Mouse (Mus musculus): ENCODE data around the gene Spats2l. TPM values are rescaled to one million over a fixed set of nuclear protein-coding genes. Genes with fewer than 3 reads are reported as not detected.

Spats2l gene
- 130 and 132 TPM in 2 replicates for polyA plus RNA-seq (2014; fragmentation: Nextera tagmentation; extraction: Ambion mirVana)

- Histone ChIP-seq H3K36me3 (ENCODE audit: control insufficient read depth, insufficient read depth, low read length) (no peaks in the 10 kb centered on the region), H3K27ac (ENCODE audit: low read length) (peak within 1 kb of the TSS; percentile 99), H3K4me3 (ENCODE audit: low read depth, low read length) (peak within 1 kb of the TSS; percentile 85), H3K4me2 (replicated peaks; ENCODE audit: low read depth, low read length) (peak within 1 kb of the TSS; percentile 76), H3K9ac (replicated peaks; ENCODE audit: low read depth, low read length) (peak within 1 kb of the TSS; percentile 97), H3K27me3 (ENCODE audit: control insufficient read depth, insufficient read depth, low read length) (no peaks in the 10 kb centered on the region), H3K4me1 (ENCODE audit: control insufficient read depth, insufficient read depth, low read length) (peaks cover 5% of the 10 kb centered on the region; the same call in 1 of the 2 replicates), H3K9me3 (ENCODE audit: control insufficient read depth, low read depth, low read length) (no peaks in the 10 kb centered on the region)
- under 1% methylated on average over 22 of the region's 22 CpGs for WGBS
- peak; percentile 66 for ATAC-seq (ENCODE audit: insufficient number of reproducible peaks, insufficient read depth, low FRiP score, low read depth)
These were observed at the start of gene Spats2l for GRCm38 (mm10) chr1:57774001-57774667. TSS of gene Spats2l (plus strand) at chr1:57774162.

- no peaks in the 10 kb centered on the region for H3K9me3 ChIP-seq (ENCODE audit: control insufficient read depth, low read depth, low read length)
- no peak overlapping the region for H3K4me3 ChIP-seq (ENCODE audit: low read depth, low read length)
- no peak overlapping the region for H3K27ac ChIP-seq (ENCODE audit: low read length)
- no peaks in the 10 kb centered on the region for H3K4me1 ChIP-seq (ENCODE audit: control insufficient read depth, insufficient read depth, low read length)
- 81% methylated on average over 5 of the region's 5 CpGs for WGBS
- H3K36me3 ChIP-seq (ENCODE audit: control insufficient read depth, insufficient read depth, low read length): no peaks in the 10 kb centered on the region
- no peak overlapping the region for H3K9ac ChIP-seq (replicated peaks; ENCODE audit: low read depth, low read length)
- no peaks in the 10 kb centered on the region for H3K27me3 ChIP-seq (ENCODE audit: control insufficient read depth, insufficient read depth, low read length)
- no peak for ATAC-seq (ENCODE audit: insufficient number of reproducible peaks, insufficient read depth, low FRiP score, low read depth)
- no peak overlapping the region for H3K4me2 ChIP-seq (replicated peaks; ENCODE audit: low read depth, low read length)
These were observed 48.7 kb upstream of the Spats2l start for GRCm38 (mm10) chr1:57725268-57725667.

- ATAC-seq (ENCODE audit: insufficient number of reproducible peaks, insufficient read depth, low FRiP score, low read depth): no peak
- H3K27me3 ChIP-seq (ENCODE audit: control insufficient read depth, insufficient read depth, low read length): no peaks in the 10 kb centered on the region
- no peak overlapping the region for H3K27ac ChIP-seq (ENCODE audit: low read length)
- H3K4me1 ChIP-seq (ENCODE audit: control insufficient read depth, insufficient read depth, low read length): no peaks in the 10 kb centered on the region
- H3K9me3 ChIP-seq (ENCODE audit: control insufficient read depth, low read depth, low read length): no peaks in the 10 kb centered on the region
- 57% methylated on average over 4 of the region's 4 CpGs for WGBS
- H3K36me3 ChIP-seq (ENCODE audit: control insufficient read depth, insufficient read depth, low read length): no peaks in the 10 kb centered on the region
- no peak overlapping the region for H3K9ac ChIP-seq (replicated peaks; ENCODE audit: low read depth, low read length)
- H3K4me3 ChIP-seq (ENCODE audit: low read depth, low read length): no peak overlapping the region
- no peak overlapping the region for H3K4me2 ChIP-seq (replicated peaks; ENCODE audit: low read depth, low read length)
These were observed 38.1 kb upstream of the Spats2l start for GRCm38 (mm10) chr1:57735877-57736276.

DNA sequence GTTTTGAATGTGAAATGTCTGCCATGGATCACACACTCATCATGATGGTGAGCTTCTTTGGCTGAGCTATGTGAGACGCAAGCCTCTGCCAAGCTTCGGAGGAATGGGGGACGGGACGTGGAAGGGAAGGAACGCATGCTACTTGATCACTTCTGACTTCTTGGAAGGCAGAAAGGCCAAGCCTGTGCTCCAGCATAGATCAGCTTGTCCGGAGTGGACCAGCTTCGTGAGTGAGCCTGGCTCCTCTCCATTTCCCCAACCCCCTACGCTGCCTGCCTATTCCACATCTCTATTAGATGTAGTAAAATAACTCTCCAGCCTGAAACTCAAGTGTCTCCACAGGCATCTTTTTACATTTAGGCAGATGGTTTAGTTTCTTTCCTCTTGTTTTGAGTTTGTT is 32.2 kb upstream of the Spats2l start:
- no peak overlapping the region for H3K27ac ChIP-seq (ENCODE audit: low read length)
- H3K4me2 ChIP-seq (replicated peaks; ENCODE audit: low read depth, low read length): no peak overlapping the region
- H3K9ac ChIP-seq (replicated peaks; ENCODE audit: low read depth, low read length): no peak overlapping the region
- H3K27me3 ChIP-seq (ENCODE audit: control insufficient read depth, insufficient read depth, low read length): no peaks in the 10 kb centered on the region
- no peaks in the 10 kb centered on the region for H3K9me3 ChIP-seq (ENCODE audit: control insufficient read depth, low read depth, low read length)
- peaks cover 3% of the 10 kb centered on the region; the same call in 1 of the 2 replicates for H3K4me1 ChIP-seq (ENCODE audit: control insufficient read depth, insufficient read depth, low read length)
- WGBS: 79% methylated on average over 8 of the region's 8 CpGs
- H3K4me3 ChIP-seq (ENCODE audit: low read depth, low read length): no peak overlapping the region
- H3K36me3 ChIP-seq (ENCODE audit: control insufficient read depth, insufficient read depth, low read length): no peaks in the 10 kb centered on the region
- no peak for ATAC-seq (ENCODE audit: insufficient number of reproducible peaks, insufficient read depth, low FRiP score, low read depth)

DNA sequence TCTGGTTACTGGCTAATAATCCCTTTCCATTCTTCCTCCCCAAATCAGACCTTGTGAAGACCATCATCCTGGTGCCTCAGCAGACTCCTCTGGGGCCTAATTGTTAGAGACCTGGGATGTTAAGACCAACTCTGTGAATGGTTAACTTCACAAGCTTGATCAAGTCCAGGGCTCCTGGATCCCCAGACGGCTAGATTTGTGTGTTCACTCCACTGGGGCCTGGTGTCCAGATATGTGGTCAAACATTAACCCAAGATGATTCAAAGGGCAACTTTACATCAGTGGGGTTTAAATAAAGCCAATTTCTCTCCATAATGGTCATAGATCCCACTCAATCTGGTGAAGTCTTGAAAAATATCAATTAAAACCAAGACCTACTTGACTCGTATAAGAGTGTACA is 31.7 kb upstream of the Spats2l start:
- H3K4me3 ChIP-seq (ENCODE audit: low read depth, low read length): no peak overlapping the region
- H3K4me2 ChIP-seq (replicated peaks; ENCODE audit: low read depth, low read length): no peak overlapping the region
- no peaks in the 10 kb centered on the region for H3K36me3 ChIP-seq (ENCODE audit: control insufficient read depth, insufficient read depth, low read length)
- no peak for ATAC-seq (ENCODE audit: insufficient number of reproducible peaks, insufficient read depth, low FRiP score, low read depth)
- H3K27ac ChIP-seq (ENCODE audit: low read length): no peak overlapping the region
- no peaks in the 10 kb centered on the region for H3K27me3 ChIP-seq (ENCODE audit: control insufficient read depth, insufficient read depth, low read length)
- 84% methylated on average over 2 of the region's 2 CpGs for WGBS
- peaks cover 3% of the 10 kb centered on the region; the same call in 1 of the 2 replicates for H3K4me1 ChIP-seq (ENCODE audit: control insufficient read depth, insufficient read depth, low read length)
- H3K9me3 ChIP-seq (ENCODE audit: control insufficient read depth, low read depth, low read length): no peaks in the 10 kb centered on the region
- H3K9ac ChIP-seq (replicated peaks; ENCODE audit: low read depth, low read length): no peak overlapping the region

GRCm38 (mm10) chr1:57751781-57752180 is 22.2 kb upstream of the Spats2l start:
- no peaks in the 10 kb centered on the region for H3K4me1 ChIP-seq (ENCODE audit: control insufficient read depth, insufficient read depth, low read length)

DNA sequence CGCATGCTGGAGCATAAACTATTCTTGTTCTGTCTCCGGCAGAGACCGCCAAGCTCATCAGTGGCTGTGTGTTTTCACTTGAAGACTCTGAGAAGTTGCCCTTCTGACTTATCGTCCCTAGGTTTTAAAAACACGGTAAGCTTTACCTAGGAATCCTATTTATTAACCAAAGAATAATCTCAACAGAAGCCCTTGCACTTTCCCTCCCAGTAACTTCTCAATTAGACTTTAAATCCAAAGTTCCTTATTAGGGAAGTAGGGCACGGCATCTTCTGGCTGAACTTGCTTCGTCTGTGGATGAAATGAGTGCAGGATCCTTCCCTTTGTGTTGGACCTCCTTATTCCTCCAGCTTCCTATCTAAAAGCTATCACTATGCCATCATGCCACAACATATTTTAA is 7.6 kb upstream of the Spats2l start:
- H3K4me3 ChIP-seq (ENCODE audit: low read depth, low read length): no peak overlapping the region

More at GRCm38 (mm10) chr1:57751781-57752180, 22.2 kb upstream of the Spats2l start:
- 59% methylated on average over 3 of the region's 3 CpGs for WGBS
- ATAC-seq (ENCODE audit: insufficient number of reproducible peaks, insufficient read depth, low FRiP score, low read depth): no peak
- no peak overlapping the region for H3K9ac ChIP-seq (replicated peaks; ENCODE audit: low read depth, low read length)
- no peaks in the 10 kb centered on the region for H3K27me3 ChIP-seq (ENCODE audit: control insufficient read depth, insufficient read depth, low read length)
- H3K4me3 ChIP-seq (ENCODE audit: low read depth, low read length): no peak overlapping the region
- H3K36me3 ChIP-seq (ENCODE audit: control insufficient read depth, insufficient read depth, low read length): no peaks in the 10 kb centered on the region
- no peak overlapping the region for H3K4me2 ChIP-seq (replicated peaks; ENCODE audit: low read depth, low read length)
- no peaks in the 10 kb centered on the region for H3K9me3 ChIP-seq (ENCODE audit: control insufficient read depth, low read depth, low read length)
- no peak overlapping the region for H3K27ac ChIP-seq (ENCODE audit: low read length)

GRCm38 (mm10) chr1:57773326-57773725 is 636 bp upstream of the Spats2l start:
- no peaks in the 10 kb centered on the region for H3K36me3 ChIP-seq (ENCODE audit: control insufficient read depth, insufficient read depth, low read length)

More for the DNA sequence above, 7.6 kb upstream of the Spats2l start:
- no peak for ATAC-seq (ENCODE audit: insufficient number of reproducible peaks, insufficient read depth, low FRiP score, low read depth)
- WGBS: 81% methylated on average over 7 of the region's 7 CpGs
- no peaks in the 10 kb centered on the region for H3K4me1 ChIP-seq (ENCODE audit: control insufficient read depth, insufficient read depth, low read length)
- H3K27ac ChIP-seq (ENCODE audit: low read length): no peak overlapping the region
- H3K27me3 ChIP-seq (ENCODE audit: control insufficient read depth, insufficient read depth, low read length): no peaks in the 10 kb centered on the region
- no peak overlapping the region for H3K9ac ChIP-seq (replicated peaks; ENCODE audit: low read depth, low read length)
- H3K9me3 ChIP-seq (ENCODE audit: control insufficient read depth, low read depth, low read length): no peaks in the 10 kb centered on the region
- no peaks in the 10 kb centered on the region for H3K36me3 ChIP-seq (ENCODE audit: control insufficient read depth, insufficient read depth, low read length)
- H3K4me2 ChIP-seq (replicated peaks; ENCODE audit: low read depth, low read length): no peak overlapping the region

More at GRCm38 (mm10) chr1:57773326-57773725, 636 bp upstream of the Spats2l start:
- H3K4me2 ChIP-seq (replicated peaks; ENCODE audit: low read depth, low read length): peak overlapping the region; percentile 76; the same call in 1 of the 2 replicates
- 76% methylated on average over 5 of the region's 5 CpGs for WGBS
- no peak overlapping the region for H3K9ac ChIP-seq (replicated peaks; ENCODE audit: low read depth, low read length)
- H3K4me3 ChIP-seq (ENCODE audit: low read depth, low read length): no peak overlapping the region
- no peak for ATAC-seq (ENCODE audit: insufficient number of reproducible peaks, insufficient read depth, low FRiP score, low read depth)
- no peak overlapping the region for H3K27ac ChIP-seq (ENCODE audit: low read length)
- no peaks in the 10 kb centered on the region for H3K27me3 ChIP-seq (ENCODE audit: control insufficient read depth, insufficient read depth, low read length)
- H3K9me3 ChIP-seq (ENCODE audit: control insufficient read depth, low read depth, low read length): no peaks in the 10 kb centered on the region
- H3K4me1 ChIP-seq (ENCODE audit: control insufficient read depth, insufficient read depth, low read length): peaks cover 5% of the 10 kb centered on the region; the same call in 1 of the 2 replicates

All from stomach, embryonic 14.5 days (tissue).